Mouse (Mus musculus): ENCODE measurements around the gene Snx9. TPM values are rescaled to one million over a fixed set of nuclear protein-coding genes. Genes with fewer than 3 reads are reported as not detected.

The Snx9 gene
- total and polyA plus RNA-seq, 3 experiments = 28.3 to 55.9 (median 48.4) TPM

GRCm38 (mm10) chr17:5929031-5929430, 87.9 kb downstream of the Snx9 start:
- DNase-seq = no peak

GRCm38 (mm10) chr17:5932161-5932560, 91.0 kb downstream of the Snx9 start:
- no peak for DNase-seq

DNA sequence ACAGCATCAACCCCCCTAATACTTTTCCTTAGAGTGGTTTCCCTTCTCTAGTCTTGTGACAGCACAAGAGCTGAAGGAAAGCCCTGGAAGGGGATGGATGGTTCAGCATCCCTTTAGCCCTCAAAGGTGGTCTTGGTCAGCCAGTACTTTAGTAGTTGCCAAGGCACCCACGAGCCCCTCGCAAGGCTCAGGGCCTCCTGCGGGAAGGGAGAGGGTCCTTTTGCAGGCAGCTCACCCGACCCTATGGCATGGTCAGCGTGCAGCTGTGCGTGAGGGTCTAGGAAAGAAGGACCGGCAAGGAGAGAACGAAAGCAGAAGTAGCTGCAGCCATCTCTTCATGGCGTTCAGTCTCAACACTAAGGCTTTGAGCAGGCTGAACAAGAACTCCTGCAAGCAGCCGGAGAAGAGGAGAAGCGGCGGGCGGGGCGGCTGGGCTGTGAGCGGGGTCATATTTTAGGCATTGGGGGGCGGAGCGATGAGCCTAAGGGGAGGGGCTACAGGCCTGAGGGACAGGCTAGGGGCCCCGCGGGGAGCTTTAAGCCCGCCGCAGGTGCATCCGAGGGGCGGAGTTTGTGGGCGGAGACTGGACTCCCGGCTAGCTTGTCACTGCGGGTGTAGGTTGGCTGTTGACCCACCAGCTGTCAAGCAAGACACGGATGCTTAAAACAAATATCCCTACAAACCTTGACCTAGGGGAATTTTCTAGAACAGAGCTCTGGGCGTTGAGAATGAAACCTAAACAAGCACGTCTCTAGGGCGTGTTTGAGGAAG, 93.6 kb downstream of the Snx9 start:
- peak; percentile 90 for DNase-seq

DNA sequence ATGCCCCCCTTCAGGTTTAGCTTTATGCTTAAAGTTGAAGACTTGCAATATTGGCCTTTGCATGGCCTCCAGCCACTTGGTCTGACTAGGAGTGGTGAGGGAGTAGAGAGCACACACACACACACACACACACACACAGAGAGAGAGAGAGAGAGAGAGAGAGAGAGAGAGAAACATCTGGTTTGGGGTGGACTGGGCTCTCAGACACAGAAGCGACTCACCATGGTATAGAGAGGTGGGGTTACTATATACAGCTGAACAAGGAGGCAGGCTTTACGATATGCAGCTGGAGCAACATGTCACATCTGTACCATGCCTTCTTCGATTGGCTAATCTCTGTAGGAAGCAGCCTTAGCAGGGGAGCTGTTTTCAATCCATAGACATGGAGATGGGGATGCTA, 94.6 kb downstream of the Snx9 start:
- DNase-seq = no peak

DNA sequence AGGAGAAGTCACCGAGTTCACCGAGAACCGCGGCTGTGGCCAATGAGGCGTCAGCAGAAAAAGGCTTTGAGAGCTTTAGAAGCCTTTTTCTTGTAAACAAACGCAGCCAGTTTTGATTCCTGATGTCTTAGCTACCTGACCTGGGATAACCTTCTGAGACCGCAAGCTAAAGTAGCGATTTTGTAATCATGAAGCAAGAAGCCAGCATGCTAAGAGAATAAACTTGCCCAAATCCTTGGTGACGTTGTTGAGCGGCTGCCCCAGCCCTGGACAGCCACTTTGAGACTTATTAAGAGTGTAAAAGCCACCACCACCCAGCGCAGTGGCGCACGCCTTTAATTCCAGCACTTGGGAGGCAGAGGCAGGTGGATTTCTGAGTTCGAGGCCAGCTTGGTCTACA, 95.1 kb downstream of the Snx9 start:
- DNase-seq = no peak

- DNase-seq = peak; percentile 66
Measured at GRCm38 (mm10) chr17:5937441-5937840, 96.3 kb downstream of the Snx9 start.

DNA sequence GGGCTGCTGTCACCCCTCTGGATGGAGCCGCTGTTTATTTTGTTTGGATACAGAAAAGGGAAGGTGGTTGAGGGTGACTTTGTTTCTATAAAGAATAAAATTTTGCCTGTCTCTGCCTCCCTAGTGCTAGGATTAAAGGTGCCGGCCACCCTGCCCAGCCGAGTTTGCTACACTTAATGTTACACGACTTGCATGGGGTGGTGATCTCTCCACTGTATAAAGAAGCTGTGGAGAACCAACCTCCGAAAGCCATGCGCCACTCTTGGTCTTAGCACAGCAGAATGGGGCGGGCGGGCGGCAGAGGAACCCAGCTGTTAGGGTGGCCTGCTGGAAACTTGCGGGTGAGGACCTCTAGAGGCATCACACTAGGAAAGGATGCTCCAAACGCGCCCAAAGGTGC, 98.7 kb downstream of the Snx9 start:
- DNase-seq = no peak

DNA sequence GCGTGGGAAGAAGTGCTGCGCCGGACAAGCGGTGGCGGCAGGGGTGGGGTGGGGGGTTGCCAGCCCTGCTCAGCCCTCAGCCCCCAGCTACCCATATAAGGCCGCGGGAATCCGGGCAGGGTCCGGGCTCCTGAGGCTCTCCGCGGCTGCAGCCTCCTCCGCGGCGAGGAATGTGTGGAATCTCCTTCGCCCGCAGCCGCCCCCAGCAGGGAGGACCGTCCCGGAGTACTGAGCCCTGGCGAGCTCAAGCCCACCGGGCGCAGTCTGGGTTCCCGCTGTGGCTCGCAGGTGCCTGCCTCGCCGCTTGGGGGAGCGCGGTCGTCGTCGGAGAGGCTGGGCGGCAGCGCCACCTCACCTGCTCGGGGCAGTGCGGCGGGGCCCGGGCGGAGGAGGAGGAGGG, 99.7 kb downstream of the Snx9 start:
- DNase-seq = peak; percentile 91

- peak; percentile 89 for DNase-seq
Measured at GRCm38 (mm10) chr17:5941230-5942043, 100.3 kb downstream of the Snx9 start, which contains the start of gene Synj2. Synj2 (plus strand) TSS chr17:5941280.

GRCm38 (mm10) chr17:5942156-5942555, 101.0 kb downstream of the Snx9 start:
- no peak for DNase-seq

GRCm38 (mm10) chr17:5943053-5943452, 101.9 kb downstream of the Snx9 start:
- no peak for DNase-seq

- DNase-seq = peak; percentile 52
Measured at GRCm38 (mm10) chr17:5947039-5947438, 105.9 kb downstream of the Snx9 start.

DNA sequence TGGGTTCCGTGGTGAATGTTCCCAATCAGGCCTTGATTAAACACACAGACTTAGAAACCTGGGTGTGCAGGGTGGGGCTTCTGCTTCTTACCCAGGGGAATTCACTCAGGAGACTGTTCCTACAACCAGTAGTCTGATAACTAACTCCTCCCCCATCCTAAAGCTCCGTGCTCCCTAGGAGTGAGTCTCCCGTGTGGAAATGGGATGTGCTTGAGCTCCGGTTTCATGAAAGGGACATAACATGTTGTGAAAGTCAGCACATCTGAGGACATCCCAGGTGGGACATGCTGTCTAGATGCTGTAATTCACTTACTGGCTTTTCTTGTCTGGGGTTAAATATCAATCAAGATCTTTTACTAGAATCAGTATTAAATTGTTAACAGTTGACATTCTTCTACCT, 111.3 kb downstream of the Snx9 start:
- DNase-seq = no peak

GRCm38 (mm10) chr17:5956350-5957000, 115.3 kb downstream of the Snx9 start:
- no peak for DNase-seq

DNA sequence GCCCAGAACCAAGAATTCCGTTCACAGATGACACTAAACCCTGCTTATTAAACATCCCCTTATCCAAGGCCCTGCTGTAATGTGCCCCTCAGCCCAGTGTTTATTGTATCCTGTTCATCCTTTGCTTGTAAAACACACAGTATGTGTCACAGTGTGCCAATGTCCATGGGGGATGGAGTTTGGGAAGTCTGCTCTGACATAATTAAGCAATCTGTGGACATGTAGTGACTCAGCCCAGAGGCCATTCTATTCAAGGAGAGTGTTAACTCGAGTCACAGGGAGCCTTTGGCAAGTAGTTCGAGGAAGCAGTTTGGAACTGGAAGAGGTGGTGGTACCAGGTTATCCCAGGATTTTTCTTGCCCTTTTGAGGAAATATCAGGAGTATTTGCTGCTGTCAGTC, 116.0 kb downstream of the Snx9 start:
- DNase-seq = peak; percentile 77

GRCm38 (mm10) chr17:5958229-5958628, 117.1 kb downstream of the Snx9 start:
- DNase-seq = no peak

DNA sequence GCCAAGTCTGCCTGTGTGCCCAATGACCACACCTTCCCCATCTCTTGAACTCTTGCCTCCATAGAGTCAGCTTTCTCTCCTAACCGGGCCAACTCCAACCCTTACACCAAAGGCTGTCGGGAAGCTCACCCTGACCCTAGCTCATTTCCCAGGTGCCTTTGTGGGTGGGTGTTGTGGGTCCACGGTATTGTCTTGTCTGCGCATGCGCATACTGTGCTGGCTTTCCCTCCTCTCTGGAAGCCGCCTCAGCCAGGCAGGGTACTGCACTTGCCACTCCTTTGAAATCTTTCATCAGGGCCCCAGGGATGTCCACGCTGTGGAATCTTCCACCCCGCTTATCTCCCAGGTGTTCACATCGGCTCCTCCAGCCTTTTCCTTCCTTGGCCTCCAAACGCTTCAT, 117.5 kb downstream of the Snx9 start:
- no peak for DNase-seq

DNA sequence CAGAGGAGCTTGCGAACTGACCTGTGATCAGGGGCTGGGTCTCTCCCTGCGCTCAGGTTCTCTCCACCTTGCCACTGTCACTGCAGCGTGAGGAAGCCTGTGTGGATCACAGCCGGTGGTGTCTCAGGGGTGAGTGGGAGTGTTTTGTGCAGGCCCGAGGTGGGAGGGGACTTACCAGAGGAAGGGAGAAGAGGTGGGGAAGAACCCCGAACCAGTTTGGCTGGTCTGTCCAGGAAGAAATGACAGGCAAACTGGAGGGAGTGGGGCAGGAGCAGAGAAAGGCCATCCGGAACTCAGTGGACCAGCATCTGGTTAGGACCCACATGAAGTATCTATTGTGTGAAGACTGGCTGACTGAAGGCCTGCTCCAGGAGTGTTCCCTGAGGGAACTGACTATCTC, 118.0 kb downstream of the Snx9 start:
- DNase-seq = no peak

DNA sequence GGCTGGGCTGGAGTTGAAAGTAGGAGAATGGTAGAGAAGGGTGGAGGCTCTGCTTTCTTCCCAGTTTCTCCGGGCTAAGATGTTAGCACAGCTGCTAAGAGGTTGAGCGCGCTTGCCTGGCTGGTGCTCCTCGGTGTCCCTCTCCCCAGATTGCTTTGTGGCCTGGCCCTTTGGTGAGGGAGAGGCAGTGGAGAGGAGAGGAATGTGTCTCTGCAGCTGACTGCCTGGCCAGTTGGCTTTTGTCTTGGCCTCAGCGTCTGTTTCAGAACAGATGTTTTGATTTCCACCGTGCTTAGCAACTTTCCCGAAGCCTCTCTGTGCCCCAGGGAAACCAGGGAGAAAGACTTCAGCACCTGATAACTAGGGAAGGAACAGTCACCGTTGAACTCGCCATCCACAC, 118.7 kb downstream of the Snx9 start:
- DNase-seq = no peak

- no peak for DNase-seq
Measured at GRCm38 (mm10) chr17:5963766-5964165, 122.6 kb downstream of the Snx9 start.

- DNase-seq = no peak
Measured at GRCm38 (mm10) chr17:5965084-5965781, 124.1 kb downstream of the Snx9 start.

- no peak for DNase-seq
Measured at GRCm38 (mm10) chr17:5966706-5967105, 125.6 kb downstream of the Snx9 start.

All from adrenal gland, adult 2 months (tissue).